Mouse (Mus musculus) MEL-GATA-1-ER (cell line): Measurements from ENCODE around the gene Cnih2.

Experiments used
- DNase-seq: peaks from one replicate; pipeline ENCODE4 v3.0.0-alpha.2; 2012; ENCODE audit warnings: low read depth; ENCODE audit errors: extremely low read depth

The Cnih2 gene

DNA sequence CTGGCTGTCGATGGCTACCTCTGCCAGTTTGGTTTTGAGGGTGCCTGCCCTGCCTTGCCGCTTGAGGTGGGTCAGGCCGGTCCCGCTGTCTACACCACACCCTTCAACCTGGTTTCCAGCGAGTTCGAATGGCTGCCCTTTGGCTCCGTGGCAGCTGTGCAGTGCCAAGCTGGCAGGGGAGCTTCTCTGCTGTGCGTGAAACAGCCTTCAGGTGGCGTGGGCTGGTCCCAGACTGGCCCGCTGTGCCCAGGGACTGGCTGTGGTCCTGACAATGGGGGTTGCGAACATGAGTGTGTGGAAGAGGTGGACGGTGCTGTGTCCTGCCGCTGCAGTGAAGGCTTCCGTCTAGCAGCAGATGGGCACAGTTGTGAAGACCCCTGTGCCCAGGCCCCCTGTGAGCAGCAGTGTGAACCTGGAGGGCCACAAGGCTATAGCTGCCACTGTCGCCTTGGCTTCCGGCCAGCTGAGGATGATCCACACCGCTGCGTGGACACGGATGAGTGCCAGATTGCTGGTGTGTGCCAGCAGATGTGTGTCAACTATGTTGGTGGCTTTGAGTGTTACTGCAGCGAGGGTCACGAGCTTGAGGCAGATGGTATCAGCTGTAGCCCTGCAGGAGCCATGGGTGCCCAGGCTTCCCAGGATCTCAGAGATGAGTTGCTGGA, 29.6 kb downstream of the Cnih2 start:
- no peak for DNase-seq

DNA sequence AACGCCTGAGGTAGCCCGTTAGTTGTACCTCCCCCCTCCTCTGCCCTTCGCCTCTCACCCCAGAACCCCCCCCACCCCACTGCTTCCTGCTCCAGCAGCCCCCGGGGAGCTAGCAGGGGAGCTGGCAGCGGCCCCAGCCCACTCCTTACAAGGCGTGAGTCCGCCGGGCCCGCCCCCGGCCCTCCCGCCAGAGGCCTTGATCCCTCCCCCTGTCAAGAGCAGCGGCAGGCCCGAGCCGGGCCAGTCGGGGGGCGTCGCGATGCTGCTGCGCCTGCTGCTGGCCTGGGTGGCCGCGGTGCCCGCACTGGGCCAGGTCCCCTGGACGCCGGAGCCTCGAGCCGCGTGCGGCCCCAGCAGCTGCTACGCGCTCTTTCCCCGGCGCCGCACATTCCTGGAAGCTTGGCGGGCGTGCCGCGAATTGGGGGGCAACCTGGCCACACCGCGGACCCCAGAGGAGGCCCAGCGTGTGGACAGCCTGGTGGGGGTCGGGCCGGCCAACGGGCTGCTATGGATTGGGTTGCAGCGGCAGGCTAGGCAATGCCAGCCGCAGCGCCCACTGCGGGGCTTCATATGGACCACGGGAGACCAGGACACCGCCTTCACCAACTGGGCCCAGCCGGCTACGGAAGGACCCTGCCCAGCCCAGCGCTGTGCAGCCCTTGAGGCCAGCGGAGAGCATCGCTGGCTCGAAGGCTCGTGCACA, 30.3 kb downstream of the Cnih2 start, which contains the start of gene Cd248:
Cd248 (plus strand) TSS at position 212 of the 703 bp plus-strand sequence.
- no peak for DNase-seq

DNA sequence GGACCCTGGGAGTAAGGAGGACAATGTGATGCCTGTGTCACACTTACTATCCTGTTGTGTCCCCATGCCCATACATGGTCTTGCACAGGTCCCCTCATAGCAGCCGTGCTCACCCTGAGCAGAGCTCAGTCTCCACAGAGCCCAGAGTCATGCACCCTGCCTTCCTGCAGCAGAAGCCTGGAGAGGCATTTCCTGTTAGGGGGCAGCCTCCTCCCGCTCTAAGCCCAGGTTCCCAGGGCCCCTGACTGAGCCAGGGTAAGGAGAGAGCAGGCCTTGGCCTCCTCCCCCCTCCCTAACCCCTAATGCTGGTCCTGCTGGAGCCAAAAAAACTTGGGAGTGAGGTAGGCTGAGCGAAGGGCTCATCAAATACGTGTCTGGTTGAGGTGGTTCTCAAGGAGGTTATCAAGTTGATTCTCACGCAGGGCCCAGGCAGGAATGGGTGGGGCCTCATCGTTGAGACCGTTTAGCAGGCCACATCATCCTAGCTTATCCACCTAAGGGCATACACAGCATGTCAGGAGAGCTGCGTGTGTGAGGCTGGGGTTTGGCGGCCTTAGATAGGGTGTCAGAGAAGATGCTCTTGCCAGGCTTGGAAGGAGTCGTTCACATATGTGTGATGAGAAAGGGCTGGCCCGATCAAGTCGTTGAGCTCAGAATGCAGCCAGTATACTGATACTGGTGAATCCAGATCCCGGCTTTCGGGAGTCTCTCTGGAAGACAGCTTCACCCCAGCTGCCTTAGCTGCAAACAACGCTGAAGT, 31.1 kb downstream of the Cnih2 start:
- peak; percentile 66 for DNase-seq

DNA sequence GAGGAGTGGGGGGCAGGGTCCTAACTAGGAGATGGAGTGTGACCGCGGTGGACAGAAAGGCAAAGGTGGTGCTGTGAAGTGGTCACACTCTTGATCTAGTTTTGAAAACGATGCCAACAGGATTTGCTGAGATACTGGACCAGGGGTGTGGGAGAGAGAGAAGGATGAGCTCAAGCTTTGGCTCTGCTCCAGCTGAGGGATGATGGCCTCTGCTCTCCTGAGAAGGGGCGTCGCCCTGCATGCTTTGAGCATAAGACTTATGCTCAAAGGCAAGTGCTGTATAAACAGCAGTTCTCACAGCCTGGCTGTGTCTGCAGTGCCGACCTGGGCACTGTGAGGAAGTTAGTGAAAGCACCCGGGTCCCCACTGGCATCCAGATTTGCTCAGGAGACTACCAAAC, 33.2 kb downstream of the Cnih2 start:
- DNase-seq = no peak

DNA sequence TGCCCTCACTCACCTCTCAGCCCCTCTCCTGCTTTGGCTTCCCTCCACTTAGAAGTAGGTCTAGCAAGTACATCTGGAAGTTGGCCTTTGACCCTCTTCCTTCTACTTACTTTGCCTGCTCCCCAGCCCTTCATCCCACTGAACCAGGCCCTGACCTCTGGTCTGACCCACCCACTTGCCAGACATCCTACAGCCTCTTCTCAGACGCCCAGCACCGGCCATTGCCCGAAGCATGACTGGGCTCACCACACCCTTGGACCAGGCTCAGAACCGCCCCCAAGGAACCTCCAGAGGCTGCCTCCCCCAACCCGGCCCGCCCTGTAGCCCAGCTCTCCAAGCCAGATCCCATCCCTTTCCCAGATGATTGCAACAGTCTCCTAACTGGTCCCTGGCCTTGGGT, 35.9 kb downstream of the Cnih2 start:
- DNase-seq = no peak

DNA sequence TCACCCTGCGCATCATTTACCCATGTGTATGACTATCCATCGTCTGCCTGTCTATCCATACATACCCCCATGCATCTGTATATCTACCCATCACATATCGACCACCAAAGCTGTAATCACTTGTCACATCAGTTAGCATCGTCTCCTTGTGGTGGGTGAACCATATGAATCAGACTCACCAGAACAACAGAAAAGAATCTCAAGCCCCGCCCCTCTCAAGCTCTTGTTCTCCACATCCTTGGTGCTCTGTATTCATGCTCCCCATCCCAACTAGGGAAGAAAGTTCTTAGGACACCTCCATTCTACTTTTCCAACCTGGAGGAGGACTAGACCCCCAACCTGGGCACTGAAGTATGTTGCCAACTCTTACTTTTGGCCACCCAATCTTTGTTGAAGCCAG, 36.3 kb downstream of the Cnih2 start:
- no peak for DNase-seq

DNA sequence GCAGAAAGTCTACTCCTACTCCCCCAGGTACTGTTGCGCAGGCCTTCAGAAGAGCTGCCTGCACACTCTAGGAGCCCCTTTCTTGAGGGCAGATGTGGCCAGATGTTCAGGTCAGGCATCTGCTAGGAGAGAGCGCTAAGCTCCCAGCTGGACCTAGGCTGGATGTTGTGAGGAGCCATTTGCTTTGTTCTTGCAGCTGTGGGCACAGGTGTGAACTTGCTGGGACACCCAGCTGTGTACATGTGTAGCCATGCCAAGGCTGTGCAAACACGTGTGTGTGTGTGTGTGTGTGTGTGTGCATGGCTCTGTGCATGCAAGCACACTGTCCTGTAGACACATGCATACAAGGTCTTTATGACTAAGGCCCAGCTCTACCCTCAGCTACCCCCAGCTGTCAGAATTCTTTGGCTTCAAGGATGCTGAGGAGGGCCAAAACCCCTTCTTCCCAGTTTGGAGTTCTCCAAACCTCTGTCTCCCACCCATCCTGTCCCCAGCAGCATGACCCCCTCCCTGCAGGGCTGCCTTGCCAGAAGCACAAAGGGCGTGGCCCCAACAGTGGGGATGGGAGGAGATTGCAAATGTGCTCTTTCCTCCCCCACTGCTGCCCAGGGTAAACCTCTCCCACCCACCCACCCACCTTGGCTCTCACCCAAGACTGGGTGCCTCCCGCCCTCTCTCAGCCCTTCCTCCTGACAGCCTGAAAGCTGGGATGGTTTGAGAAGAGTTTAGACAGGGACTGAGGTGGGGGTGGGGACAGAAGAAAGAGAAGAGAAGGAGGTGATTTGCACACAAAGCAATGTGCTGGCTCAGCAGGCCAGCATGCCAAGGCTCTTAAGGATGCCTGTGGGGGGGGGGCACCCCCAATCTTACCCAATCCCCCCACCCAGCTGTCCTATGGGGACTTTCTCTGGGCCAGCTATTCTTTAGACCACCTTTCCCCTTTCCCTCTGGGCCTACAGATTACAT, 37.7 kb downstream of the Cnih2 start:
- DNase-seq = no peak

DNA sequence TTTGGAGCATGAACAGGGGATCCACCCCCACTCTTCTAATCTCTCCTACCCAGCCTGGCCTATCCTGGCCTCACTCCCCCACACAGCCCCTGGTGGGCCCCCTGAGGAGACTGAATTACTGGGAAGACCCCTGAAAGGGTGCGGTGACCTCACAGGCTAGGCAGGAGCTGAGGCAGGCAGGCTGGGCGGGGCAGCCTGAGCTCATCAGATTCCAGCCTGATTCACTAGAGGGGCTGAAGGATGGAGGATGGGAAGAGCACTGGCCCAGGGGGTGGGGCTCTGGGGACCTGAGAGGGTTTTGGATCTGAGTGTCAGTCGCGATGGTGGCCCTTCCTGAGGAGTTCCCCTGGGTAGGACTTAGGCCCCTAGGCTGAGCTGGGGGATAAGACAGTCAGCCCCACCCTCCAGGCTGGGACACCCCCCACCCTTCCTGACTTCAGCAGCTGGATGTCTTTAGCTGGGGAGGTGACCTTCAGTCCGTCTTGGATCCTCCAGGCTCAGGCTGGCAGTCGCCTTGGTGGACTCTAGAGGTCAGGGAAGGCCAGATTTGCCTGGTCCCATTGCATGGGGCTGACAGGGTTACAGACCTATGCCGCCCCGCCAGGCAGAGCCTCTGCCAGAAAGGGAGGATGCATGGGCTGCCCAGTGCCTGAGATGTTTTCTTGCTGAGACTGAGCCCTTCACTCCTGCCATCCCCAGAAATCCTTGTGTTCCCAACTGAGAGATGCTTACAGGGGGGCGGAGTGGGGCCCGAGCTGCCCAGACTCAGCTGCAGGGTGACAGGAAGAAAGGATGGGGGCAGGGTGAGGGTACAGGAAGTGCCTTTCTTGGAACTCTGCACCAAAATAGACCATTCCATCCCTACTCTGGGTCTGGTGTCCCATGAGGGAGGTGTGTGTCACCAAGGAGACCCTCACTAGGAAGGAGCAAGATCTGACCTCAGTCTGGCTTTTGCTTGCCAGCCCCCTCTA, 39.2 kb downstream of the Cnih2 start:
- DNase-seq = no peak

DNA sequence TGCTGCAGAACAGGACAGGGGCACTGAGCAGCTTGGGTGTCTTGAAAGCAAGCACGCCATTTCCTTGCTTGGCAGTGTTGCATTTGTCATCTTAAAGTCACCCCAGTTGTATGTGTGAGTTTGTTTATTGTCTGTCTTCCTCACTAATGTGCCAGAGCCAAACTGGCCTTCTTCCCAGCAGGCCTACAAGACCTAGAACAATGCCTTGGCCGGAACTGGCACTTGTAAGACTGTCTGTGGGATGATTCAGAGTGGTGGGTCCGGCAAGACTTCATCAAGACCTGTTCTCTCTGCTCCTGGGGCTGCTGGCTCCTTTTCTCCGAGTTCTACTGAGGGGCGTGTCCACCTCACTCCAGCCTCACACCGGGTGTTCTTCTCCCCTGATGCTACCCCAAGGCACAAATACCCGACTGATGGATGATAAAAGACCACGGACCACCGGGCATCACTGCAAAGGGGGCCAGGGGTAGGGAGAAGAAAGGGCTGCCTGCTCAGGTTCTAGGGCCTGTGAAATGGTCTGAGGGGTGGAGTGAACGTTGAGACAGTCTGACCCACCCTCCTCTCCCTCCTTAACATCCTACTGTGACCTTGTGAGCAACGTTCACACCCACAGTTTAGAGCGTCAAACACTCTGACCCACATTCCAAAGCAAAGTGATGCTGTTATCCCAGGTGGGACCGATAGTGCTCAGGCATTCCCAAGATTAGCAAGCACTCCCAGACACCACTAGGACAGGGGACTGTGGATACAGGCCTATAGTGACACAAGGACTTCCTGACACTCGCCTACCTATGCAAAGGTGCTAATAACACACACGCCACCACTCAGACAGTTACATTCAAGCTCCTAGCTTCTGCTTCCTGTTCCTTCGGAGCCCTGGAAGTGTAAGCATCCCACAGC, 40.2 kb downstream of the Cnih2 start:
- no peak for DNase-seq

DNA sequence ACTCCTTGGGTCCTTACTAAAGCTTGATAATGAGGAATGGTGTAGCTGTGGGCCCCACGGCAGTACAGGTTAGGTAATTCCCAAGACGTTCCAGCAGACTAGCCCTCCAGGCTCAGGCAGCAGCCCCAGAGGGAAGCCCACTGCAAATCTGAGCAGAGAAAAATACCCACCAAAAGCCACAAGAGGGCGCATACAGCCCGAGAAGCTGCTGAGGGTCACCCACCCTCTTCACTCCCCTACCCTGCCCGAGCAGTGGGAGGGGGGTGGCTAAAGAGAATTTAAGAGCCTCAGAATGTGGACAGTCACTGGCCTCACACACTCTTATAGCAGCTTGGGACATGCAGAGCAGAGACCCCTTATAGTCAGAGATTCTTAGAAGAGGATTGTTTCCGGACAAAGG, 42.1 kb downstream of the Cnih2 start:
- no peak for DNase-seq

DNA sequence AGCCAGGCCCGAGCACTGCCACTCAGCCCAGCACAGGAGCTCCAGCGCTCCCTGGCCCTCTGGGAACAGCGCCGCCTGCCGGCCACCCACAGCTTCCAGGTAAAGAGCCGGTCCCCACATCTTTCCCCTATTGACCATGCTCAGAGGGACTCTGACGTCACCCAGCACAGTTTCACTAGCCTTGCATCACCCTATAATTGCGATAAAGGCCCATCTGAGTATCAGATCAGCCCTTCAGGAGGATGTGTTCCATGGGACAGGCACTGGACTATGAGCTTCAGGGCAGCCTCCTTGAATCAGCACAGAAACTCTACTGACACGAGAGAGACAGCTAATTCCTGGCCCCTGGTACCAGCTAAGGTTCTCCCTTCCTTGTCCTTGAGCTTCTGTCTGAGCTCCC, 44.4 kb downstream of the Cnih2 start:
- DNase-seq = peak; percentile 39

DNA sequence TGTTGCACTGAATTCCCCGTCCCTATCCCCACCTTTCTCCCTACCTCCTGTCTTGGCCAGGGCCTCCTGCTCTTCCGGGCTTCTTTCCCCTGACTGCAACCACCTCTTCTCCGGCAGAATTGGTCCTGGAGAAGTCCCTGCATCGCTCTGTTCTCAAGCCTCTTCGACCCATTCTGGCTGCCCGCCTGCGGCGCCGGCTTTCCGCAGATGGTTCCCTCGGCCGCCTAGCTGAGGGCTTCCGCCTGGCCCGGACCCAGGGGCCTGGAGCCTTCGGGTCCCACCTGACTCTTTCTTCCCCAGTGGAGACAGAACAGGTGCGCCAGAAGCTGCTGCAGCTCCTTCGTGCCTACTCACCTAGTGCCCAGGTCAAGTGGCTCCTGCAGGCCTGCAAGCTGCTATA, 45.5 kb downstream of the Cnih2 start:
- no peak for DNase-seq

DNA sequence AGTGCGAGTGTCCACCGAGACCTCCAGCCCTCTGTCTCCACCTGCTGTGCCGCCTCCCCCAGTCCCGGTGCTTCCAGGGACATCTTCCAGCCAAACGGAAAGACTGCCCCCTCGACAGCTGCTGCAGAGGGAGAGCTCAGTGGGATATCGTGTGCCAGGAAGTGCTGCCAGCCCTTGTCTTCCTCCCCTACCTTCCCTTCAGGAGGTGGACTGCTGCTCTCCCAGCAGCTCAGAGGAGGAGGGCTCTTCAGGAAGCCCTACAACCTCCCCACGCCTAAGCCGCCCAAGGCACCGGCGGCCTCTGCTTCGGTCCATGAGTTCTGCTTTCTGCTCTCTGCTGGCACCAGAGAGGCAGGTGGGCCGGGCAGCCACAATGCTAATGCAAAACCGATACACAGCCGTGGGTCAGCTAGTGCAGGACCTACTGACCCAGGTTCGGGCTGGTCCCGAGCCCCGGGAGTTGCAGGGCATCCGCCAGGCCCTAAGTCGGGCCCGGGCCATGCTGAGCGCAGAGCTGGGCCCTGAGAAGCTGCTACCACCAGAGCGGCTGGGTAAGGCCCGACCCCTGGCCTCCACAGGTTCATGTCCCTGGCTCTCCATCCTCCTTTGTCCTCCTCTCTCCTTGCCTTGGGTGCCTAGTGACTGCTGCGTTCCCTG, 46.0 kb downstream of the Cnih2 start:
- no peak for DNase-seq

DNA sequence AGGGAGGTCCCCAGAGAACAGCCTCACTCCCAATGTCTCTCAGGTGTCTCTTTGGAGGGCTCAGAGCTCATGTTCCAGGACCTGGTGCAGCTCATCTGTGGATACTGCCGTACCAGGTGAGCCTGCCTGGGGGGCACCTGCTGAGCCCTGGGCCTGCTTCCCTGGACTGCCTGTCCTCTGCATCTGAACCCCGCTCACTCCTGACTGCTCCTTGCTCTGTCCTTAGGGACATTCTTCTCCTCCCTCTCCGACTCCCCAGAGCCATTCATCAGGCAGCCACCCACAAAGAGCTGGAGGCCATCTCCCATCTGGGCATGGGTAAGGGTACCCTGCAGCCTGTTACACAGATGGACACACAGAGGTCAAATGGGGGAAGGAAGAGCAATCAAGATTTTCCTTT, 46.8 kb downstream of the Cnih2 start:
- no peak for DNase-seq

DNA sequence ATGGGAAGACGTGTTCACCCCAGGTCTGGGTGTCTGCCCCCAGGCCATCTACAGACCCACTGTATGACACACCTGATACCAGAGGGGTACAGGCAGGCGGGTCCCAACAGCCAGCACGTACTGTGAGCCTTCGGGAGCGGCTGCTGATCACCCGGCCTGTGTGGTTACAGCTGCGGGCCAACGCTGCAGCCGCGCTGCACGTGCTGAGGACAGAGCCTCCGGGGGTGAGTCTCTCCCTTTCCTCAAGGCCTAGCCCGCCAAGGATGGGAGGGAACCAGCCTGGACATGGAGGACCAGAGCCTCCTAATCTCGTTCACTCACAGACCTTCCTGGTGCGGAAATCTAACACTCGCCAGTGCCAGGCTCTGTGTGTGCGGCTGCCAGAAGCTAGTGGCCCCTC, 47.3 kb downstream of the Cnih2 start:
- DNase-seq = no peak

DNA sequence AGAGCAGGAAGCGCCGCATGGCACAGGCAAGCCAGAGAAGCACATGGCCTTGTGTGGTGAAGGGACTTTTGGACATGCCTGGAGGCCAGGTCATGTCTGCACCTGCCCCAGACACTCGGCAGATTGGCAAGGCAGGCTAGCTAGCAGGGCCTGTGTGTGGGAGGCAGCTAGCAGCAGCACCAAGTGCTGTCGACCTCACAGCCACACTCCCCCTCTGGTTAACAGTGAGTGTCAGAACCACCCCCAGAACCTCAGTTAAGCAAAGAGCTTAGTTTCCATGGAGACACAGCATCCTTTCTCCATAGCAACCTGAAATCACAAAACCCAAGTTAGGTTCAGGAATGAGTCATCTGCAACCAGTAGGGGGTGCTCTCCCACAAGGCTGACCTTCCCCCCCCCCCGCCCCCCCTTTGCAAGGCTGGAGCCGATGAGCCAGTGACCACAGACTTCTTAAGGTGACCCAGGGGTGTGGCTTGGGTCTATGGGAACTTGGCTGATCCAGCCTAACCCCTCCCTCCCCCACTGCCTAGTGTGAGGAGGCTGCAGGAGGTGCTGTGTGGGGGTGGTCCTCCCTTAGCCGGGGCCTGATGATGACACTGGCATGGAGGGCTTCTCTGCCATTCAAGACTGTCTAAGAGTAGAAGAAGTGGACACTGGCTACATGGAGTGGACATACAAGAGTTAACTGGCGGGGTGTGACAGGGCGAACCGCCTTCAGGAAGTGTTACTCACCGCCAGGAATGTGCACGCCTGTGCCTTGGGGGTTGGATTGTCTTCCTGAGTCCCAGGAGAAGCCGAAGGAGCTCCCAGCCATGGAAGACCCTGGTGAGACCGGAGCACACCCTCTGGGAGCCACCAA, 48.0 kb downstream of the Cnih2 start, which contains the start of gene Rin1:
Rin1 (plus strand) TSS at position 435 of the 859 bp plus-strand sequence.
- no peak for DNase-seq

DNA sequence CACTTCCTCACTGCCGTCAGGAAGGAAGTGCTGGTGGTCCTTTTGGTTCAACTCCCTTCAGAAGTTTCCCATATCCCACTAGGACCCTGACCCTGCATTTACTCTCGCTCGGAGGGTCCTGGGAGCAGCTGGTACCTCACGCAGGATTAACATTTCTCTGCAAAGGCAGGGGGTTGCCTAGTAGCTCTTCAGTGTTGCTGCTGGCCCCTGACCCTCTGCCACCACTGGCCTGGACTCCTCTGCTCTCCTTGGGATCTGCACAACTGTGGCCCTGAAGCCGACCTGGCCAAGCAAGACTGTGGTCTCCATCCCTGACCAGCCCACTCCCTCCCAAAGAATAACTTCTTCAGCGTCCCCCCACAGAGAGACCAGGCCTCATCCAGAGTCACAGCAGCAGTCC, 49.0 kb downstream of the Cnih2 start:
- DNase-seq = no peak
